Mouse (Mus musculus) MEL (cell line): ENCODE data around the gene Gm20388.

Experiments
- CHD2 ChIP-seq: IDR thresholded peaks from 2 replicates; pipeline ENCODE4 v1.6.1; 2011; ENCODE audit warnings: low read length, improper control_type of control experiment
- CTCF ChIP-seq, 3 experiments: IDR thresholded peaks in 2 of 3; conservative IDR thresholded peaks in 1 of 3; 2 replicates each; pipeline ENCODE4 v1.5.1; 2011 to 2012; ENCODE audit warnings: low read length in 3 of 3, low read depth in 2 of 3, mild to moderate bottlenecking in 2 of 3, improper control_type of control experiment in 1 of 3, inconsistent platforms in 1 of 3, mixed read lengths in 1 of 3, moderate library complexity in 1 of 3; ENCODE audit not compliant: control insufficient read depth in 1 of 3, insufficient read depth in 1 of 3, poor library complexity in 1 of 3, severe bottlenecking in 1 of 3
- GABPA ChIP-seq: IDR thresholded peaks from 2 replicates; pipeline ENCODE4 v1.6.1; 2012; ENCODE audit warnings: low read depth, mild to moderate bottlenecking, inconsistent platforms, low read length, improper control_type of control experiment, moderate library complexity
- GATA1 ChIP-seq: IDR thresholded peaks from 2 replicates; pipeline ENCODE4 v1.6.1; 2011; ENCODE audit warnings: low read depth, low read length, improper control_type of control experiment
- MAFK ChIP-seq: IDR thresholded peaks from 2 replicates; pipeline ENCODE4 v1.6.1; 2011; ENCODE audit warnings: low read depth, mild to moderate bottlenecking, low read length, improper control_type of control experiment, borderline replicate concordance
- NRF1 ChIP-seq: IDR thresholded peaks from 2 replicates; pipeline ENCODE4 v1.6.1; 2014; ENCODE audit warnings: low read depth, mild to moderate bottlenecking, inconsistent platforms, low read length, improper control_type of control experiment, moderate library complexity; ENCODE audit not compliant: poor library complexity, insufficient read depth, severe bottlenecking
- POLR2A ChIP-seq, 2 experiments: IDR thresholded peaks; 2 replicates each; pipeline ENCODE4 v1.6.1; 2011 to 2012; ENCODE audit warnings: low read length in 2 of 2, mild to moderate bottlenecking in 2 of 2, control low read depth in 1 of 2, improper control_type of control experiment in 1 of 2, low read depth in 1 of 2, moderate library complexity in 1 of 2; ENCODE audit not compliant: control insufficient read depth in 1 of 2, insufficient read depth in 1 of 2, poor library complexity in 1 of 2
- POLR2AphosphoS5 ChIP-seq: IDR thresholded peaks from 2 replicates; pipeline ENCODE4 v1.6.1; 2012; ENCODE audit warnings: low read depth, borderline replicate concordance, mild to moderate bottlenecking, inconsistent platforms, low read length, moderate library complexity, mixed read lengths
- SIN3A ChIP-seq: IDR thresholded peaks from 2 replicates; pipeline ENCODE4 v1.6.1; 2012; ENCODE audit warnings: low read length, improper control_type of control experiment, inconsistent platforms
- USF1 ChIP-seq: IDR thresholded peaks from 2 replicates; pipeline ENCODE4 v1.6.1; 2014; ENCODE audit warnings: low read depth, mild to moderate bottlenecking, inconsistent platforms, low read length, improper control_type of control experiment, moderate library complexity

DNA sequence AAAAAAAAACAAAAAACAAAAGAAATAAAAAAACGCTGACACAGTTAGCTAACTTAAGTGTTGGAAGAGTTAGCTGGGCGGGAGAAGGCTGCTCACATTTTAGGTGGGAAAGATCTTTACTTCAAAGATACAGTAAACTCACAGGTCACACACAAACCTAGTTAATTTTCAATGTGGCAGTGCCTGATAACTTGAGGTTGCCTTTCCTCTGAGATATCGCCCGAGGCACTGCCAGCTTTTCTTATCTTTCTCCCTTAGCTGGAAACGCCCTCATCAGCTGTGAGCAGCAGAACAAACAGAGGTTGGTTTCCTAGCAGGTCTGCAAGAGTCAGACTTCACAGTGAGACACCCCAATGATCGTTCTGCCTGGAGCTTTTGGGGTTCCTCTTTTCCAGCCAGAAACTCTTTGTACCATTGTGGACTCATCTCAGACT lies 4078.0 kb downstream of the Gm20388 start:
- TF ChIP-seq CHD2 (no peak; the same call in 1 of the 2 replicates), MAFK (peak; percentile 75; the same call in 1 of the 2 replicates), GABPA (no peak), POLR2AphosphoS5 (no peak), CTCF (IDR thresholded peaks at IDR 0.05 in 2 of 3, conservative IDR thresholded peaks at IDR 0.05 in 1 of 3; ENCODE audit: control insufficient read depth in 1 of 3, insufficient read depth in 1 of 3, low read depth in 2 of 3, low read length in 3 of 3, poor library complexity in 1 of 3, severe bottlenecking in 1 of 3) (no peak), SIN3A (peak; percentile 99), USF1 (no peak), GATA1 (peak; percentile 100), POLR2A (IDR thresholded peaks at IDR 0.05; ENCODE audit: control insufficient read depth in 1 of 2, insufficient read depth in 1 of 2, low read depth in 1 of 2, low read length in 2 of 2, poor library complexity in 1 of 2) (peak in 1 of 2 experiments; percentile 49; a peak in 1 of 4 replicates), NRF1 (no peak)
